Mouse (Mus musculus) gastrocnemius, adult 2 months (tissue): ENCODE measurements around the gene Sort1. TPM values are rescaled to one million over a fixed set of nuclear protein-coding genes. Genes with fewer than 3 reads are reported as not detected.

Source experiments
- DNase-seq: peaks from one replicate; pipeline ENCODE4 v3.0.0; 2022
- H3K27ac ChIP-seq: fragments of 200-600 bp; 2 replicates; pipeline ENCODE4 v1.8.1; 2022; ENCODE audit warnings: mild to moderate bottlenecking
- H3K4me3 ChIP-seq: fragments of 200-600 bp; 2 replicates; pipeline ENCODE4 v1.8.1; 2022; ENCODE audit warnings: mild to moderate bottlenecking, moderate library complexity
- CTCF ChIP-seq: fragments of 200-600 bp; IDR thresholded peaks from 2 replicates; pipeline ENCODE4 v1.8.1; 2022; ENCODE audit warnings: antibody characterized with exemption, mild to moderate bottlenecking, moderate library complexity
- intact Hi-C: fragments of 180-260 bp; cut with DNase I; formaldehyde crosslinking; loops from one replicate; pipeline ENCODE4 v1.15.1; 2025
- total RNA-seq, 2 experiments: library from RNA; stranded (reverse); gene quantifications; 2 replicates each; pipeline ENCODE4 v1.2.3; 2021

The Sort1 gene
- total RNA-seq, 2 experiments from 2014 or later: 28.4 to 56.4 TPM

DNA sequence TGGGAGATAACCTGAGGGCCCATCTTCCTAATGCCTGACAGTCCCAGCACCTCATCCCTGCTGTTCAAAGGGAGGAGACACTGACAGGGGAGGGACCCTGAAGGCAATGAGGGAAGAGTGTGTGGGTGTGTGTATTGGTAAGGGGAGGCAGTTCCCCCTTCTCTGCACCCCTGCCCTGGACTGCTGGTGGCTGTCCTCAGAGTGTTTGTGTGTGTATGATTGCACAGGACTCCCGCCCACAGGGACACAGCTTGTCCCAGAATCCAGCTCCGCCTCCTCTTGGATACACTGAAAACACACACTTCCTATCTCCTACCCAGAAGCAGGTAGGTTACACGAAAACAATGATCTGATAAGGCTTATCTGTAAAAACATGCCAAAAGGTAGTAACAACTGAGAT, 71.4 kb downstream of the Sort1 start:
- no peak for TF ChIP-seq CTCF
- H3K27ac ChIP-seq: no peak overlapping the region
- no peak overlapping the region for H3K4me3 ChIP-seq
- DNase-seq: no peak
- intact Hi-C loops: no loop called here

DNA sequence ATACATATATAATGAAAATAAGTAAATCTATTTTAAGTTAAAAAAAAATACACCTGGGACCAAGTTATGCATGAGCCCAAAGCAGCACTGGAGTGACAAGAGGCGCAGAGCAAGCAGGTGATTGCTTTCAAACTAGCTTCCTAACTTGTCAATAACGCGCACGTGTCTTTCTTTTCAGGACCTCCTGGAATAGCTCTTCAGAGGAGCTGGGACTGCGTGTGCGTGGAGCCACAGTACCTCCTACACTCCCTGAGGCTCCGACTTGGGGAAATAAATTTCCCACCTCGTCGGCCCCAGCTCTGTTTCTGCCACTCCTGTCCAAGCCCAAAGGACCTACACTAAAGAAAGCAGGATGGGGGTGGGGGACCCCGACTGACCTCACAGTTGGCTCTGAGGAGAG, 73.2 kb downstream of the Sort1 start:
- intact Hi-C loops: no loop called here
- DNase-seq: no peak
- no peak overlapping the region for H3K4me3 ChIP-seq
- no peak overlapping the region for H3K27ac ChIP-seq
- no peak for TF ChIP-seq CTCF

- no peak for DNase-seq
- no peak overlapping the region for H3K4me3 ChIP-seq
- no peak for TF ChIP-seq CTCF
- intact Hi-C loops: no loop called here
- H3K27ac ChIP-seq: no peak overlapping the region
Measured at GRCm38 (mm10) chr3:108358445-108358844, 74.6 kb downstream of the Sort1 start.

DNA sequence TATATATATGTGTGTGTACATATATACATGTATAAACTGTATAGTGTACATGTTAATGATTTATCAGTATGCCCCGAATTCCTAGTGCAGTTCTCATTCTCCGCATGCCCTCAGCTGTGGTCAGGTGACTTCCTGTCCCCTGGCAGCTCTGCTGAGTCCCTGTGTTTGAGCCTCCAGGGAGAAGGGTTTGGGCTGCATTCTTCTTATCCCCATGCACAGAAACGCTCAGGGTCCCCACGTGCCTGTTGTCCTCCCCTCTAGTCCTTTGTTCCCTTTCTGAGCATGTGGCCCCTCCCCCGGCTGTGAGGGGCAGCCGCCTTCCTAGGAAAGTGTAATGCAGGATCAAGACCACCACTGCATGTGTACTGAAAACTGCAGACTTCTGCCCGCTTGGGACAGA, 77.0 kb downstream of the Sort1 start:
- TF ChIP-seq CTCF: no peak
- intact Hi-C loops: no loop called here
- Histone ChIP-seq H3K27ac (no peak overlapping the region), H3K4me3 (no peak overlapping the region)
- no peak for DNase-seq

DNA sequence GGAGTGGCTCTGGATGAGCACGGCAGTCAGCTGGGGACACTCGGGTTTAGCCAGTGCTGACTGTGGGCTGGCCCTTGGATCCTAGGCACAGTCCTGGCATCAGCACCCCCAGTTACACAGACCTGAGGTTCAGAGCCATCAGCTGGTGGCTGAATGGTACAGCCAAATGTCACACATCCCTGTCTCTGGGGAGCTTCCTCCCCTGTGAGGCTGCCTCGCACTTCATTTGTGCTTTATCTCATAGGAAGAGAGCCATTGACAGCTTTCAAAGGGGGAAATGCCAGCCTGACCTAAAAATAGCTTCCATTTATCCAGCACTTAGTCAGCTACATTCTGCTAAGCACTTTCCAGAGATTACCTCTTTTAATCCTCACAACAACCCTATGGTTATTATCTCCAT, 79.7 kb downstream of the Sort1 start:
- intact Hi-C loops: no loop called here
- H3K27ac ChIP-seq: no peak overlapping the region; the same call in 1 of the 2 replicates
- DNase-seq: peak; percentile 59

GRCm38 (mm10) chr3:108364270-108364995, 80.6 kb downstream of the Sort1 start, which contains the start of gene Mybphl:
Mybphl (plus strand) TSS chr3:108364911.
- Histone ChIP-seq H3K4me3 (no peak within 1 kb of the TSS), H3K27ac (peak within 1 kb of the TSS; percentile 28; the same call in 1 of the 2 replicates)
- DNase-seq: peak; percentile 22
- no peak for TF ChIP-seq CTCF
- intact Hi-C loops: no loop called here

More for the DNA sequence above, 79.7 kb downstream of the Sort1 start:
- H3K4me3 ChIP-seq: no peak overlapping the region
- no peak for TF ChIP-seq CTCF

- H3K27ac ChIP-seq: no peak overlapping the region
- intact Hi-C loops: no loop called here
- DNase-seq: no peak
- TF ChIP-seq CTCF: no peak
- H3K4me3 ChIP-seq: no peak overlapping the region
Measured at GRCm38 (mm10) chr3:108367173-108367572, 83.3 kb downstream of the Sort1 start.

DNA sequence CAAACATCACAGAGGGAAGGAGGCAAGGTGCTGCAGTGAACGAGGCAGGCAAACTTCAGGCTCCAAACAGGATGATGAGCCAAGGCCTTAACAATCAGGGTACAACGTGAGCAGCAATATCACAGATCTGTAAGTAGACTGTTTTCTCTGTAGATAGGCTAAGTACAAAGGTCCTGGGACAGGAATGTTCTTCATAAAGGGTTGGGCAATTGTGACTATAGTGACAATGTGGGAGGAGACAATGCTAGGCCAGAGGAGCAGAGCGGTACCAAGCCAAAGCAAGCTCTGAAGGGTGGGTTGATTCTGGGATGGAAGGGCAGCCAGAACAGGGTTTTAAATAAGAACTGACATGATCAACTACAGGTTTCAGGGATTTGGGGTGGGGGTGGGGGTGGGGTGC, 83.9 kb downstream of the Sort1 start:
- DNase-seq: no peak
- intact Hi-C loops: no loop called here
- no peak for TF ChIP-seq CTCF
- Histone ChIP-seq H3K4me3 (no peak overlapping the region), H3K27ac (no peak overlapping the region)

DNA sequence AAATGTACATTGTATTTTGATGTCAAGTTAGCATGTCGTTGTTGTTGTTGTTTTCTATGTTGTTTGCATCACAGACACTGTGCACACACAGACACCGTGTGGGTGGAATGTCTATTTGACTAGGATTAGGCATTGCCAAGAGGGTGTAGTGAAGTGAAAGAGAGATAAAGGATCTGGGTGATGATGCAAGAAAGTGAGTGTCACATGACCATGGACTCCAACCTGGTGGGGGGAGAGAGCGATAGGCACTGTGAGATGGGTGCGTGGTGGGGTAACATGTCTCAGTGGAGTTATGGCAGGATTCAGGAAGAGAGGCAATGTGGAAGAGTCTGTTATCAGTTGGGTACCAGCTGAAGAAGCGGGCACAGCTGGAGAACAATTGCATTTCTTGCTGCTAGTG, 84.8 kb downstream of the Sort1 start:
- Histone ChIP-seq H3K4me3 (no peak overlapping the region), H3K27ac (no peak overlapping the region)
- intact Hi-C loops: no loop called here
- DNase-seq: no peak
- no peak for TF ChIP-seq CTCF

DNA sequence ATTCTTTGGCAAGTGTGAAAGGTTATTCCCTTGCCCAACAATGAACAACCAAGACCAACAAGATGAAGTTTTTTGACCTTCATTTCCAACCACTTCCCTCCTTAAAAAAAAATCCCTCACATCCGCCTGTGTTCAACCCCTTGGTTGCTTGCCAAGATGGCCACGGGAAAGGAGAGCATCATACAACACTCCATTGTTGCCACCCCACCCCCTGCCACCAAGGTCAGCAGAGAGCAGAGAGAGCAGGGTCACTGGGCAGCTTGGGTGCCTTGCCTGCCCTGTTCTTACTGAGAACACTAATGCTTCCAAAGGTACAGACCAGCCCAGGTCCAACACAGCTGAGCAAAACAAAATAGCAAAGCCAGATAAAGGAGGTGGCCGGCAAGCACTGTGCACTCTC, 88.4 kb downstream of the Sort1 start:
- H3K27ac ChIP-seq: no peak overlapping the region
- no peak for TF ChIP-seq CTCF
- no peak for DNase-seq
- H3K4me3 ChIP-seq: no peak overlapping the region
- intact Hi-C loops: no loop called here

GRCm38 (mm10) chr3:108372691-108373090, 88.8 kb downstream of the Sort1 start:
- intact Hi-C loops: no loop called here
- DNase-seq: no peak
- Histone ChIP-seq H3K27ac (no peak overlapping the region), H3K4me3 (no peak overlapping the region)
- no peak for TF ChIP-seq CTCF

GRCm38 (mm10) chr3:108378875-108379663, 95.2 kb downstream of the Sort1 start:
- intact Hi-C loops: no loop called here
- no peak overlapping the region for H3K27ac ChIP-seq

GRCm38 (mm10) chr3:108380695-108381094, 96.8 kb downstream of the Sort1 start:
- intact Hi-C loops: no loop called here
- Histone ChIP-seq H3K27ac (no peak overlapping the region), H3K4me3 (no peak overlapping the region)
- DNase-seq: no peak
- peak; percentile 35 for TF ChIP-seq CTCF

More at GRCm38 (mm10) chr3:108378875-108379663, 95.2 kb downstream of the Sort1 start:
- no peak for TF ChIP-seq CTCF
- H3K4me3 ChIP-seq: no peak overlapping the region
- DNase-seq: no peak
